Mouse (Mus musculus) myocyte (in vitro differentiated cells): Measurements from ENCODE around the gene Ten1. TPM values are rescaled to one million over a fixed set of nuclear protein-coding genes. Genes with fewer than 3 reads are reported as not detected.
A peak's percentile ranks its signal among the peaks of the same experiment; 100 is the strongest.

Source experiments
- H3K27me3 ChIP-seq: one replicate; pipeline ENCODE4 v1.6.1; 2011; ENCODE audit not compliant: control insufficient read depth, insufficient read depth, insufficient read length
- H3K36me3 ChIP-seq: one replicate; pipeline ENCODE4 v1.6.1; 2011; ENCODE audit not compliant: control insufficient read depth, insufficient read depth
- H3K4me2 ChIP-seq: one replicate; pipeline ENCODE4 v1.6.1; 2011; ENCODE audit warnings: low read depth, control low read depth
- H3K4me3 ChIP-seq: one replicate; pipeline ENCODE4 v1.5.1; 2011; ENCODE audit warnings: mild to moderate bottlenecking, control low read depth, moderate library complexity
- H3K79me2 ChIP-seq: one replicate; pipeline ENCODE4 v1.6.1; 2011; ENCODE audit not compliant: control insufficient read depth, insufficient read depth
- H3ac ChIP-seq: one replicate; pipeline ENCODE4 v1.6.1; 2011; ENCODE audit not compliant: control insufficient read depth, insufficient read length
- CEBPB ChIP-seq: IDR thresholded peaks from 2 replicates; pipeline ENCODE4 v1.6.1; 2011; ENCODE audit warnings: mild to moderate bottlenecking, moderate library complexity; ENCODE audit not compliant: poor library complexity, insufficient read depth, severe bottlenecking
- E2F4 ChIP-seq: IDR thresholded peaks from one replicate; pipeline ENCODE4 v1.6.1; 2011; ENCODE audit warnings: mild to moderate bottlenecking, control low read depth, moderate library complexity; ENCODE audit not compliant: insufficient read depth
- MAX ChIP-seq: IDR thresholded peaks from one replicate; pipeline ENCODE4 v1.6.1; 2011; ENCODE audit warnings: low read depth, mild to moderate bottlenecking, control low read depth
- MYOD1 ChIP-seq, 3 experiments: IDR thresholded peaks; one replicate each; pipeline ENCODE4 v1.6.1; 2011; ENCODE audit warnings: control low read depth in 2 of 3, low read depth in 2 of 3, mild to moderate bottlenecking in 2 of 3, moderate library complexity in 1 of 3; ENCODE audit not compliant: insufficient read length in 2 of 3, control insufficient read depth in 1 of 3
- MYOG ChIP-seq, 3 experiments: IDR thresholded peaks; one replicate each; pipeline ENCODE4 v1.6.1; 2011; ENCODE audit warnings: control low read depth in 2 of 3, low read depth in 2 of 3, mild to moderate bottlenecking in 2 of 3; ENCODE audit not compliant: insufficient read length in 2 of 3, control insufficient read depth in 1 of 3, insufficient read depth in 1 of 3
- POLR2A ChIP-seq: IDR thresholded peaks from one replicate; pipeline ENCODE4 v1.6.1; 2011; ENCODE audit warnings: low read depth, mild to moderate bottlenecking, control low read depth, moderate library complexity; ENCODE audit not compliant: insufficient read length
- POLR2AphosphoS2 ChIP-seq: IDR thresholded peaks from one replicate; pipeline ENCODE4 v1.6.1; 2011; ENCODE audit warnings: low read depth, control low read depth; ENCODE audit not compliant: insufficient read length
- REST ChIP-seq: IDR thresholded peaks from one replicate; pipeline ENCODE4 v1.6.1; 2011; ENCODE audit warnings: mild to moderate bottlenecking, control low read depth, moderate library complexity; ENCODE audit not compliant: insufficient read depth, insufficient read length
- SRF ChIP-seq: IDR thresholded peaks from one replicate; pipeline ENCODE4 v1.6.1; 2011; ENCODE audit warnings: low read depth; ENCODE audit not compliant: control insufficient read depth, insufficient read length
- TCF12 ChIP-seq: IDR thresholded peaks from one replicate; pipeline ENCODE4 v1.6.1; 2011; ENCODE audit warnings: mild to moderate bottlenecking, control low read depth; ENCODE audit not compliant: poor library complexity, insufficient read depth, severe bottlenecking
- TCF3 ChIP-seq: IDR thresholded peaks from one replicate; pipeline ENCODE4 v1.6.1; 2011; ENCODE audit warnings: low read depth, control low read depth; ENCODE audit not compliant: insufficient read length
- USF1 ChIP-seq: IDR thresholded peaks from one replicate; pipeline ENCODE4 v1.6.1; 2011; ENCODE audit warnings: low read depth, mild to moderate bottlenecking, control low read depth, moderate library complexity
- polyA plus RNA-seq: library from polyadenylated mRNA; unstranded; fragments of >200 nt; fragmentation: generic; extraction: Trizol; gene quantifications from one replicate; pipeline ENCODE4 v1.2.1, GENCODE M21; 2012; ENCODE audit warnings: missing spikeins

Gene Ten1
- polyA plus RNA-seq, 1 experiment: 61.4 TPM

GRCm38 (mm10) chr11:116255982-116256675 lies 57.5 kb downstream of the Ten1 start:
- Histone ChIP-seq H3K27me3 (no peaks in the 10 kb centered on the region), H3ac (no peak overlapping the region), H3K79me2 (peaks cover 9% of the 10 kb centered on the region), H3K4me2 (peak overlapping the region; percentile 64), H3K36me3 (peaks cover 28% of the 10 kb centered on the region), H3K4me3 (no peak overlapping the region)
- TF ChIP-seq SRF (no peak), TCF12 (no peak), CEBPB (no peak), TCF3 (no peak), POLR2A (no peak), E2F4 (no peak), MYOD1 (IDR thresholded peaks at IDR 0.05; ENCODE audit: control insufficient read depth in 1 of 3, insufficient read length in 2 of 3, low read depth in 2 of 3) (no peak), MYOG (IDR thresholded peaks at IDR 0.05; ENCODE audit: control insufficient read depth in 1 of 3, insufficient read depth in 1 of 3, insufficient read length in 2 of 3, low read depth in 2 of 3) (no peak), MAX (no peak), USF1 (no peak), REST (no peak), POLR2AphosphoS2 (no peak)

- H3ac ChIP-seq: no peak overlapping the region
- no peak overlapping the region for H3K4me2 ChIP-seq
These were observed 60.8 kb downstream of the Ten1 start for GRCm38 (mm10) chr11:116259461-116259860.

GRCm38 (mm10) chr11:116260259-116260658 lies 61.6 kb downstream of the Ten1 start:
- no peaks in the 10 kb centered on the region for H3K27me3 ChIP-seq
- H3K4me2 ChIP-seq: no peak overlapping the region
- H3K79me2 ChIP-seq: peaks cover 9% of the 10 kb centered on the region
- peaks cover 43% of the 10 kb centered on the region for H3K36me3 ChIP-seq
- no peak for TF ChIP-seq SRF
- no peak for TF ChIP-seq E2F4
- no peak overlapping the region for H3ac ChIP-seq
- H3K4me3 ChIP-seq: no peak overlapping the region

More at GRCm38 (mm10) chr11:116259461-116259860, 60.8 kb downstream of the Ten1 start:
- no peak for TF ChIP-seq MYOG (IDR thresholded peaks at IDR 0.05; ENCODE audit: control insufficient read depth in 1 of 3, insufficient read depth in 1 of 3, insufficient read length in 2 of 3, low read depth in 2 of 3)
- TF ChIP-seq REST: no peak
- no peak for TF ChIP-seq E2F4
- no peak for TF ChIP-seq TCF3
- TF ChIP-seq MYOD1 (IDR thresholded peaks at IDR 0.05; ENCODE audit: control insufficient read depth in 1 of 3, insufficient read length in 2 of 3, low read depth in 2 of 3): peak in 1 of 3 experiments; percentile 57
- Histone ChIP-seq H3K36me3 (peaks cover 36% of the 10 kb centered on the region), H3K27me3 (no peaks in the 10 kb centered on the region), H3K79me2 (peaks cover 9% of the 10 kb centered on the region), H3K4me3 (no peak overlapping the region)

Other genes with a start within 250 kb of the Ten1 start
- gene Itgb4, start 224.1 kb upstream of the Ten1 start, polyA plus RNA-seq: 1.2 TPM
- 172 TPM for gene Galk1, start 186.1 kb upstream of the Ten1 start, polyA plus RNA-seq
- gene H3f3b, start 170.9 kb upstream of the Ten1 start, polyA plus RNA-seq: 502 TPM
- 15.3 TPM for gene Unk, start 168.5 kb upstream of the Ten1 start, polyA plus RNA-seq
- 9.1 TPM for gene Unc13d, start 120.9 kb upstream of the Ten1 start, polyA plus RNA-seq
- gene Wbp2, start 111.9 kb upstream of the Ten1 start, polyA plus RNA-seq: 156 TPM
- 101 TPM for gene Trim47, start 71.6 kb upstream of the Ten1 start, polyA plus RNA-seq
- 1.9 TPM for gene Trim65, start 67.7 kb upstream of the Ten1 start, polyA plus RNA-seq
- 141 TPM for gene Mrpl38, start 60.0 kb upstream of the Ten1 start, polyA plus RNA-seq
- 41.7 TPM for gene Fbf1, start 30.7 kb upstream of the Ten1 start, polyA plus RNA-seq
- gene Acox1, start 190 bp downstream of the Ten1 start, polyA plus RNA-seq: 36.4 TPM
- 0.14 TPM for gene Evpl, start 39.2 kb downstream of the Ten1 start, polyA plus RNA-seq
- gene Srp68, start 75.4 kb downstream of the Ten1 start, polyA plus RNA-seq: 83.0 TPM
- 1.5 TPM for gene Galr2, start 82.1 kb downstream of the Ten1 start, polyA plus RNA-seq
- gene Exoc7, start 108.4 kb downstream of the Ten1 start, polyA plus RNA-seq: 55.0 TPM
- 0.08 TPM for gene Foxj1, start 136.5 kb downstream of the Ten1 start, polyA plus RNA-seq
- gene Rnf157, start 214.2 kb downstream of the Ten1 start, polyA plus RNA-seq: 15.2 TPM
- gene Ubald2, start 235.2 kb downstream of the Ten1 start, polyA plus RNA-seq: 120 TPM